Mouse (Mus musculus): ENCODE measurements around the gene Sytl4. TPM values are rescaled to one million over a fixed set of nuclear protein-coding genes. Genes with fewer than 3 reads are reported as not detected.

Sytl4 gene
- polyA plus RNA-seq, 1 experiment: 5.1 TPM

DNA sequence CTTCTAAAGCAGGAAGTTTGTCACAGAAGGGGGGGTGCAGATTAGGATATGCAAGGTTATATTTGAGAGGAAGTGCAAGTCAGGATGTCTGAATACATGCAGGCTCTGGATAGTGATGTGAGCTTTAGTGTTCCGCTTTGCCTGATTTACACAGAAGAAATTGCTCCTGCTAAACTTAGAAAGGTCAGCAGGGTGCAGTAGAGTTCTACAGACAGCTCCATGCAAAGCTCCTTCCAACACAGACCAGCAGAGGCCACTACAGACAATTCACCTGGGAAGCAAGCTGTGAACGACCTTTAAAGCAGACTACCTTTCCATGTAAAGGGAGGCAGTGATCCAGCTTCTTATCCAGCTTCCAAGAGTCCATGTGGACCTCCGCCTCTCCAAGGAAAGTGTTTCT, 34.2 kb downstream of the Sytl4 start:
- Histone ChIP-seq H3K27ac (ENCODE audit: control insufficient read depth, insufficient read depth, low read depth, low read length) (no peak overlapping the region), H3K4me3 (ENCODE audit: control insufficient read depth, low read depth, low read length) (no peak overlapping the region), H3K4me1 (ENCODE audit: control insufficient read depth, insufficient read depth, low read length) (no peaks in the 10 kb centered on the region), H3K36me3 (ENCODE audit: control insufficient read depth, insufficient read depth, low read length) (no peaks in the 10 kb centered on the region), H3K27me3 (ENCODE audit: control insufficient read depth, insufficient read depth, low read length) (no peaks in the 10 kb centered on the region)
- TF ChIP-seq CTCF (IDR thresholded peaks at IDR 0.05; ENCODE audit: control insufficient read depth, insufficient read depth, insufficient replicate concordance, low read depth, low read length) (no peak), POLR2A (IDR thresholded peaks at IDR 0.05; ENCODE audit: control insufficient read depth, low read depth, low read length) (no peak)

DNA sequence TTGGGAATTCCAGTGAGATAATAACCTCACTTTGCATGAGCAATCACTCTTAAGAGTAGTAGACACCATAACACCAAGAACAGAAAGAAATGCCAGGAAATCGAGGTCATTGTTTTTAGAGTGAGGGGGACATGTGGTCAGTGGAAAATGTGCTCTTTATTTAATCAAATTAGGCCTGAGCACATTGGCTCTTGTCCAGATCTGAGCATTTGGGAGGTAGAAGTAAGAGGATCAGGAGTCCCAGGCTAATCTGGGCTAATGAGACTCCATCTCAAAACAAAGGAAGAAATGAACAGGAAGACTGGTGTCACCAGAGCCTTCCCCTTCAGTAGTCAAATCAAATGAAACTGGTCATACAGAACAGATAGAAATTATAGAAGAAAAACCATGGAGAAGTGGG, 42.1 kb downstream of the Sytl4 start:
- TF ChIP-seq POLR2A (IDR thresholded peaks at IDR 0.05; ENCODE audit: control insufficient read depth, low read depth, low read length): no peak
- no peak for TF ChIP-seq CTCF (IDR thresholded peaks at IDR 0.05; ENCODE audit: control insufficient read depth, insufficient read depth, insufficient replicate concordance, low read depth, low read length)
- Histone ChIP-seq H3K27me3 (ENCODE audit: control insufficient read depth, insufficient read depth, low read length) (no peaks in the 10 kb centered on the region), H3K36me3 (ENCODE audit: control insufficient read depth, insufficient read depth, low read length) (no peaks in the 10 kb centered on the region), H3K27ac (ENCODE audit: control insufficient read depth, insufficient read depth, low read depth, low read length) (no peak overlapping the region), H3K4me1 (ENCODE audit: control insufficient read depth, insufficient read depth, low read length) (no peaks in the 10 kb centered on the region), H3K4me3 (ENCODE audit: control insufficient read depth, low read depth, low read length) (no peak overlapping the region)

DNA sequence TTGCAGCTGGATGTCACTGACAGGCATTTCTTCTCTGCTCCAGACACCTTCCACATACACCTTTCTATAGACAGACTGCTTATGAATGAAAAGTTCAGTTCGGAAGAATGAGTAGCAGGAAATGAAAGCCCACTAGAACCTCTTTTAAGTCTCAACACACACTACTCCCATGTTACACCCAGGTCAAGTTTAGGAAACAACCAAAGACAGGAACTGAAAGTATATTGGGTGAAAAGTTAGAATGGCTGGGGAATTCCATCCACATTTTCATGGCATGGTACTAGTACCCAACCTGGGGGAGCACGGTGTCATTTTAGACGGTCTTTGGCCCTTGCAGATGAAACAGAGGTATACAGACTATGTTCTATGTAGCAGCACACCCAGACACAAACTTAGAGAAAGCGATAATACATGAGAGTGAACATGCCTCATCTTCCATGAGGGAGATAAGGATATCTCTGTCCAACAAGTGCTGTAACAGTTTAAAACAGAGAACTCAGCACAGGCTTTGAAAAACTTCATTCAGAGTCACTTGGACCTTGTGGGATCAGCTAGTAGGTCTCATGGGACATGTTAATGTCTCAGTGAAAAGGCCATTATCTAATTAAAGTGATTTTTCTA, 44.9 kb downstream of the Sytl4 start:
- Histone ChIP-seq H3K4me3 (ENCODE audit: control insufficient read depth, low read depth, low read length) (no peak overlapping the region), H3K36me3 (ENCODE audit: control insufficient read depth, insufficient read depth, low read length) (no peaks in the 10 kb centered on the region), H3K27ac (ENCODE audit: control insufficient read depth, insufficient read depth, low read depth, low read length) (no peak overlapping the region), H3K4me1 (ENCODE audit: control insufficient read depth, insufficient read depth, low read length) (no peaks in the 10 kb centered on the region), H3K27me3 (ENCODE audit: control insufficient read depth, insufficient read depth, low read length) (no peaks in the 10 kb centered on the region)
- no peak for TF ChIP-seq CTCF (IDR thresholded peaks at IDR 0.05; ENCODE audit: control insufficient read depth, insufficient read depth, insufficient replicate concordance, low read depth, low read length)
- no peak for TF ChIP-seq POLR2A (IDR thresholded peaks at IDR 0.05; ENCODE audit: control insufficient read depth, low read depth, low read length)

DNA sequence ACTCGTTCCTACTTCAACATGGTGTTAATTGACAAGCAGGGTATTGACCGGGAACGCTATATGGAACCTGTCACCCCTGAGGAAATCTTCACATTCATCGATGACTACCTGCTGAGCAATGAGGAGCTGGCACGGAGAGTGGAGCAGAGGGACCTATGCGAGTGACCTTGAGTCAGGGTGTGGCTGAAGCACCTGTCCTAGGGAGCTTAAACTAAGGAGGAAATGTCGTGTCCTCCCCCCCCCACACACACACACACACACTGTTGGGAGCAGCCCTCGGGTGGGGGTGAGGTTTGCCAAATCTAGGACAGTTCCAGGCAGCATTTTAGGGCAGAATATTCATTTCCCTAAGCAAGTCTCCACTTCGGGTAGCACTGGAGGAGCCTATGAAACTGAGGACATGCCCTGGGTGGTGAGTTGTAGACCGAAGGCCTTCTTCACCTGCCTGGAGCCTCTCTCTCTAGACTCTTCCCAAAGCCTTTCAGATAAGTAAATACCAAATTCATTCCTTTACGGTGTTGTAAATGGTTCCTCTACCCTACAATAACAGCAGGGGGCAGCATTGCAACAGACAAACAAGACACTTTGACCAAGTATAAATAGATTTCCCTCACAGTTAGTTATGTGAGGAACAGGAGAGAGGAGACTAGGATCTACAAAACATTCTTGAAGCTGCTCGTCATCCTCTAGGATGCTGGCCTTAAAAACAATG, 50.2 kb downstream of the Sytl4 start:
- H3K36me3 ChIP-seq (ENCODE audit: control insufficient read depth, insufficient read depth, low read length): no peaks in the 10 kb centered on the region
- TF ChIP-seq CTCF (IDR thresholded peaks at IDR 0.05; ENCODE audit: control insufficient read depth, insufficient read depth, insufficient replicate concordance, low read depth, low read length) (no peak), POLR2A (IDR thresholded peaks at IDR 0.05; ENCODE audit: control insufficient read depth, low read depth, low read length) (no peak)

DNA sequence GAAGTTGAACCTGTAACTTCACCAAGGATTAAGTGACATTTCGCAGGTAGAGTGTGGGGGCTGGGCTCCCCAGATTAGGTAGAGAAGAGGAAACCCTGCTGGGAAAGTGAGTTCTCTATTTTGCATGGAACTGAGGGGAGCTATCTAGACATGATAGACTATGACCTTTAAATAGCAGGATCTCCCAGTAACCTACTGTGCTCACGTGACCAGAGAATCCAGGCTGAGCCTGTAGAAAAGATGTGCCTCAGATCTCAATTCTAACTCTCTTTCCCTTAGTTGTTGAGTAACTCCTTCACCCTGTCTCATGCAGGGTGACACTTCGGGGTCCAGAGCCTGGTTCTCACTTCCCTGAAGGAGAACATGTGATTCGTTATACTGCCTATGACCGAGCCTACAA, 54.9 kb downstream of the Sytl4 start:
- Histone ChIP-seq H3K4me1 (ENCODE audit: control insufficient read depth, insufficient read depth, low read length) (no peaks in the 10 kb centered on the region), H3K36me3 (ENCODE audit: control insufficient read depth, insufficient read depth, low read length) (no peaks in the 10 kb centered on the region), H3K4me3 (ENCODE audit: control insufficient read depth, low read depth, low read length) (no peak overlapping the region), H3K27me3 (ENCODE audit: control insufficient read depth, insufficient read depth, low read length) (no peaks in the 10 kb centered on the region), H3K27ac (ENCODE audit: control insufficient read depth, insufficient read depth, low read depth, low read length) (no peak overlapping the region)
- no peak for TF ChIP-seq POLR2A (IDR thresholded peaks at IDR 0.05; ENCODE audit: control insufficient read depth, low read depth, low read length)
- no peak for TF ChIP-seq CTCF (IDR thresholded peaks at IDR 0.05; ENCODE audit: control insufficient read depth, insufficient read depth, insufficient replicate concordance, low read depth, low read length)

More for the DNA sequence above, 50.2 kb downstream of the Sytl4 start:
- no peaks in the 10 kb centered on the region for H3K27me3 ChIP-seq (ENCODE audit: control insufficient read depth, insufficient read depth, low read length)
- H3K4me1 ChIP-seq (ENCODE audit: control insufficient read depth, insufficient read depth, low read length): no peaks in the 10 kb centered on the region
- no peak overlapping the region for H3K27ac ChIP-seq (ENCODE audit: control insufficient read depth, insufficient read depth, low read depth, low read length)
- no peak overlapping the region for H3K4me3 ChIP-seq (ENCODE audit: control insufficient read depth, low read depth, low read length)

DNA sequence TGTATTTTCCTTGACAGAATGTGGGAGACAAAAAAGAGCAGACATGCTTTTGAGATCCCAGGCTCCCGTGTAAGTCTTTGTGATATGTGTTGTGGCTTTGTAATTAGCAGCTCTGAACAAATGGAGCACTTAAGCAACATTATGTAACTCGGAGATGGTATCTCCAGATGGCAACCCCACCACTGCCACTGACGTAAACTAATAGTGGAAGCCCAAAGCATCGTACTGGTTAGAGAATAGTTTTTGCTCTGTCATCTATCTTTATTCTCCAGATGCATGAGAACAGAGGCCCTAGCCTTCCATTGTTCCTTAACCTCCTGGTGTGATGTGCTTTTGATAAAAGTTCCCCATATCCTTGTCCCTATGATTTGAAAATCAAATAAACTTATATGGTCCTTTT, 60.4 kb downstream of the Sytl4 start:
- TF ChIP-seq CTCF (IDR thresholded peaks at IDR 0.05; ENCODE audit: control insufficient read depth, insufficient read depth, insufficient replicate concordance, low read depth, low read length) (no peak), POLR2A (IDR thresholded peaks at IDR 0.05; ENCODE audit: control insufficient read depth, low read depth, low read length) (no peak)
- no peaks in the 10 kb centered on the region for H3K36me3 ChIP-seq (ENCODE audit: control insufficient read depth, insufficient read depth, low read length)
- no peaks in the 10 kb centered on the region for H3K27me3 ChIP-seq (ENCODE audit: control insufficient read depth, insufficient read depth, low read length)
- no peak overlapping the region for H3K27ac ChIP-seq (ENCODE audit: control insufficient read depth, insufficient read depth, low read depth, low read length)
- no peaks in the 10 kb centered on the region for H3K4me1 ChIP-seq (ENCODE audit: control insufficient read depth, insufficient read depth, low read length)
- H3K4me3 ChIP-seq (ENCODE audit: control insufficient read depth, low read depth, low read length): no peak overlapping the region

DNA sequence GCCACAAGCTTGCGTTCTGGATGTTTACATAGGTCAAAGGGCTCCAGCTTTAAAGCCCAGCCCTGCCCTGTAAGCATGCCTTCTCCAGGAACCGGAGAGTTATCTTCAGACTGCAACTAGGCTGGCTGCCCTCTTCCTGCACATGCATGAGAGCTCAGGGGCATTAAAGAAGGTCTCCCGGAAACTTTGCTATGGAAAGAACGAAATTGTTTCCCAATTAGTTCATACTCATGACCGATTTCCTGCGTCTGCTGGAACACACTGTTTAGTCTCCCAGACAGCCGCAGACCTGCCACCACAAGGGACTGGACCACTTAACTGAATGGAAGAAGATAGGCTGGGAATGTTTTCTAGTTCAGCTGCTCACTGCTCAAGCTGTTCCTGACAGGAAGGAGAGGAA, 67.4 kb downstream of the Sytl4 start:
- TF ChIP-seq CTCF (IDR thresholded peaks at IDR 0.05; ENCODE audit: control insufficient read depth, insufficient read depth, insufficient replicate concordance, low read depth, low read length): no peak
- Histone ChIP-seq H3K27ac (ENCODE audit: control insufficient read depth, insufficient read depth, low read depth, low read length) (no peak overlapping the region), H3K27me3 (ENCODE audit: control insufficient read depth, insufficient read depth, low read length) (no peaks in the 10 kb centered on the region), H3K4me3 (ENCODE audit: control insufficient read depth, low read depth, low read length) (no peak overlapping the region), H3K36me3 (ENCODE audit: control insufficient read depth, insufficient read depth, low read length) (no peaks in the 10 kb centered on the region), H3K4me1 (ENCODE audit: control insufficient read depth, insufficient read depth, low read length) (no peaks in the 10 kb centered on the region)
